Mouse (Mus musculus) bone marrow macrophage, adult 2 months (primary cell): ENCODE data around the gene Spata32. TPM values are rescaled to one million over a fixed set of nuclear protein-coding genes. Genes with fewer than 3 reads are reported as not detected.

ENCODE experiments used
- H3K27ac ChIP-seq: 2 replicates; pipeline ENCODE4 v1.5.1; 2012; ENCODE audit warnings: low read depth, low read length; ENCODE audit not compliant: insufficient read depth
- H3K4me1 ChIP-seq: 2 replicates; pipeline ENCODE4 v1.6.1; 2012; ENCODE audit warnings: low read length; ENCODE audit not compliant: control insufficient read depth, insufficient read depth
- H3K4me3 ChIP-seq: 2 replicates; pipeline ENCODE4 v1.5.1; 2012; ENCODE audit warnings: mild to moderate bottlenecking, low read length, moderate library complexity; ENCODE audit not compliant: insufficient read depth
- CTCF ChIP-seq: IDR thresholded peaks from 2 replicates; pipeline ENCODE4 v1.5.1; 2012; ENCODE audit warnings: low read depth, mild to moderate bottlenecking, low read length, moderate library complexity
- POLR2A ChIP-seq: IDR thresholded peaks from 2 replicates; pipeline ENCODE4 v1.6.1; 2012; ENCODE audit warnings: mild to moderate bottlenecking, low read depth, low read length, borderline replicate concordance
- polyA plus RNA-seq: library from polyadenylated mRNA; stranded (reverse); fragments of >200 nt; gene quantifications from 2 replicates; pipeline ENCODE4 v1.2.4, GENCODE M21; 2012; ENCODE audit not compliant: missing spikeins, insufficient read depth, insufficient read length

Gene Spata32
- polyA plus RNA-seq, 1 experiment, result not detected

- H3K4me1 ChIP-seq, result peaks cover 66% of the 10 kb centered on the region
- TF ChIP-seq POLR2A, result no peak
- TF ChIP-seq CTCF, result no peak
- peak overlapping the region; percentile 85 for H3K27ac ChIP-seq
- peak overlapping the region; percentile 41 for H3K4me3 ChIP-seq
Measured at GRCm38 (mm10) chr11:103261671-103262411, 43.6 kb upstream of the Spata32 start.

- Histone ChIP-seq H3K4me3 (no peak overlapping the region), H3K27ac (no peak overlapping the region), H3K4me1 (peaks cover 68% of the 10 kb centered on the region)
- TF ChIP-seq CTCF (no peak), POLR2A (no peak)
Measured at GRCm38 (mm10) chr11:103260515-103261192, 42.4 kb upstream of the Spata32 start.

- TF ChIP-seq POLR2A (no peak), CTCF (no peak)
- Histone ChIP-seq H3K27ac (no peak overlapping the region), H3K4me1 (peaks cover 66% of the 10 kb centered on the region), H3K4me3 (no peak overlapping the region)
Measured at GRCm38 (mm10) chr11:103260034-103260433, 41.8 kb upstream of the Spata32 start.

- peaks cover 68% of the 10 kb centered on the region for H3K4me1 ChIP-seq
- peak overlapping the region; percentile 84 for H3K27ac ChIP-seq
- TF ChIP-seq CTCF (no peak), POLR2A (no peak)
- H3K4me3 ChIP-seq, result peak overlapping the region; percentile 10; the same call in 1 of the 2 replicates
Measured at GRCm38 (mm10) chr11:103257938-103258481, 39.8 kb upstream of the Spata32 start.

GRCm38 (mm10) chr11:103253605-103254004 lies 35.4 kb upstream of the Spata32 start:
- TF ChIP-seq POLR2A (no peak), CTCF (no peak)
- H3K4me1 ChIP-seq, result peaks cover 64% of the 10 kb centered on the region
- H3K27ac ChIP-seq, result no peak overlapping the region
- H3K4me3 ChIP-seq, result no peak overlapping the region

GRCm38 (mm10) chr11:103252380-103252779 lies 34.1 kb upstream of the Spata32 start:
- no peak overlapping the region for H3K4me3 ChIP-seq
- TF ChIP-seq CTCF (no peak), POLR2A (no peak)

GRCm38 (mm10) chr11:103250324-103250723 lies 32.1 kb upstream of the Spata32 start:
- TF ChIP-seq POLR2A, result no peak
- TF ChIP-seq CTCF, result no peak
- Histone ChIP-seq H3K4me1 (peaks cover 66% of the 10 kb centered on the region), H3K27ac (peak overlapping the region; percentile 89), H3K4me3 (no peak overlapping the region)

More at GRCm38 (mm10) chr11:103252380-103252779, 34.1 kb upstream of the Spata32 start:
- H3K27ac ChIP-seq, result no peak overlapping the region
- H3K4me1 ChIP-seq, result peaks cover 66% of the 10 kb centered on the region

- TF ChIP-seq CTCF, result no peak
- TF ChIP-seq POLR2A, result no peak
- peak overlapping the region; percentile 14 for H3K4me3 ChIP-seq
- peaks cover 73% of the 10 kb centered on the region for H3K4me1 ChIP-seq
- peak overlapping the region; percentile 94 for H3K27ac ChIP-seq
Measured at GRCm38 (mm10) chr11:103249509-103249908, 31.3 kb upstream of the Spata32 start.

- peak overlapping the region; percentile 94 for H3K27ac ChIP-seq
- H3K4me3 ChIP-seq, result peak overlapping the region; percentile 14
- peaks cover 72% of the 10 kb centered on the region for H3K4me1 ChIP-seq
- no peak for TF ChIP-seq POLR2A
- TF ChIP-seq CTCF, result no peak
Measured at GRCm38 (mm10) chr11:103248837-103249236, 30.6 kb upstream of the Spata32 start.
